Mouse (Mus musculus) 3T3-L1 (cell line): ENCODE measurements around the gene Gm29797.

Experiments
- DNase-seq: peaks from one replicate; pipeline ENCODE4 v3.0.0-alpha.2; 2015; ENCODE audit warnings: low read depth, low spot score

Gm29797 gene

GRCm38 (mm10) chr2:181673501-181673900 lies 16.7 kb downstream of the Gm29797 start:
- peak; percentile 57 for DNase-seq

GRCm38 (mm10) chr2:181674934-181675333 lies 18.1 kb downstream of the Gm29797 start:
- DNase-seq, result no peak

GRCm38 (mm10) chr2:181675454-181675853 lies 18.6 kb downstream of the Gm29797 start:
- DNase-seq, result peak; percentile 81

GRCm38 (mm10) chr2:181676424-181676823 lies 19.6 kb downstream of the Gm29797 start:
- DNase-seq, result peak; percentile 61

GRCm38 (mm10) chr2:181677096-181677754 lies 20.4 kb downstream of the Gm29797 start:
- DNase-seq, result peak; percentile 58

- no peak for DNase-seq
Observed at GRCm38 (mm10) chr2:181677755-181678098, 20.9 kb downstream of the Gm29797 start.

- DNase-seq, result peak; percentile 94
Observed at GRCm38 (mm10) chr2:181678780-181679179, 21.9 kb downstream of the Gm29797 start.

- peak; percentile 76 for DNase-seq
Observed at GRCm38 (mm10) chr2:181679951-181680715, 23.3 kb downstream of the Gm29797 start, which contains the start of gene Tcea2. Gene Tcea2 (plus strand): TSS chr2:181680310.

GRCm38 (mm10) chr2:181680716-181681117 lies 23.9 kb downstream of the Gm29797 start:
- DNase-seq, result peak; percentile 37

- DNase-seq, result no peak
Observed at GRCm38 (mm10) chr2:181681978-181682377, 25.1 kb downstream of the Gm29797 start.

GRCm38 (mm10) chr2:181683381-181683780 lies 26.5 kb downstream of the Gm29797 start:
- DNase-seq, result peak; percentile 18

- no peak for DNase-seq
Observed at GRCm38 (mm10) chr2:181684713-181685112, 27.9 kb downstream of the Gm29797 start.

- no peak for DNase-seq
Observed at GRCm38 (mm10) chr2:181685686-181686085, 28.9 kb downstream of the Gm29797 start.

GRCm38 (mm10) chr2:181687586-181687985 lies 30.8 kb downstream of the Gm29797 start:
- no peak for DNase-seq

GRCm38 (mm10) chr2:181689466-181690160 lies 32.8 kb downstream of the Gm29797 start:
- DNase-seq, result no peak

- no peak for DNase-seq
Observed at GRCm38 (mm10) chr2:181691083-181691482, 34.2 kb downstream of the Gm29797 start.

GRCm38 (mm10) chr2:181691571-181691970 lies 34.7 kb downstream of the Gm29797 start:
- DNase-seq, result no peak

GRCm38 (mm10) chr2:181692304-181692703 lies 35.5 kb downstream of the Gm29797 start:
- DNase-seq, result no peak

GRCm38 (mm10) chr2:181693339-181694280 lies 36.8 kb downstream of the Gm29797 start, which contains the start of gene Rgs19:
Gene Rgs19 (minus strand): TSS chr2:181693977.
- DNase-seq, result peak; percentile 74

- no peak for DNase-seq
Observed at GRCm38 (mm10) chr2:181694581-181694980, 37.7 kb downstream of the Gm29797 start.

GRCm38 (mm10) chr2:181695776-181696175 lies 38.9 kb downstream of the Gm29797 start:
- DNase-seq, result no peak
